Mouse (Mus musculus): ENCODE results near the gene Klhl8.

DNA sequence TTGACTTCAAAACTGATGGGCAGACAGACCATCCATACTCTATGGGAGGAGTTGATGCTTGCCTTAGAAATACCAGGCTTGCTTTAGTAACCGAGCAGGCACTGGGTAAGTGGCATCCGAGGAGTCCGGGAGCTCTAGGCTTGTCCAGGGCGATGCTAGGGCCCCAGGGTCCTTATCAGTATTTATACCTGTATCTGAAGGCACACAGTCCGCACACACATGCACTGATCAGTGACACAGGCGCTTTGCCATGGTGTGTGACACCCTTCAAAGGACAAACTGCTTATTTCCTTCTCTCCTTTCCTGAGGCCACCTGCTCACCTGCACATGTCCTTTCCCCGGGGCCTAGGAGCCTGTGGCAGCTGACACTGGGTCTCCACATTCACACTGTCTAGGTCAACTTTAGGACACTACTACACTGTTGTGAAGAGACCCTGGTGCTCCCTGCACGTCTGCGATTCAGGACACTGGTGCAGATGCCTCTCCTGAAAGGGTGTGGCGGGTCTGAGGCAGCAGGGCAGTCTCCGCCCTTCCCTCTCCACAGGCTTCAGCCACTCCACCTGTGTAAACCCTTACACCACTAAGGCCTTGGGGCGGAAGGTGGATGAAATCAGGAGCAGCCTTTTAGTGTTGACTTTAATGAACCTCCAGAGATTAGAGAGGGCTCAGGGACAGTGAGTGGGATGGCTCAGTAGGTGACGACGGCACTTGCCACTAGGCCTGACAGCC lies 55.4 kb downstream of the Klhl8 start:
- TF ChIP-seq CTCF (IDR thresholded peaks at IDR 0.05) (no peak), EP300 (IDR thresholded peaks at IDR 0.05) (no peak)

All from lung, postnatal 0 days (tissue).